Mouse (Mus musculus) brain, embryonic 18.5 days (tissue): ENCODE data around the gene Rrnad1.
"Not testable (repeated sequence)": the region's sequence is repeated elsewhere in the genome, so short reads cannot be mapped to it uniquely, and the experiment has no call there.

Source experiments
- DNase-seq: peaks from one replicate; pipeline ENCODE4 v3.0.0-alpha.2; 2012; ENCODE audit warnings: low read depth, low spot score

The Rrnad1 gene

DNA sequence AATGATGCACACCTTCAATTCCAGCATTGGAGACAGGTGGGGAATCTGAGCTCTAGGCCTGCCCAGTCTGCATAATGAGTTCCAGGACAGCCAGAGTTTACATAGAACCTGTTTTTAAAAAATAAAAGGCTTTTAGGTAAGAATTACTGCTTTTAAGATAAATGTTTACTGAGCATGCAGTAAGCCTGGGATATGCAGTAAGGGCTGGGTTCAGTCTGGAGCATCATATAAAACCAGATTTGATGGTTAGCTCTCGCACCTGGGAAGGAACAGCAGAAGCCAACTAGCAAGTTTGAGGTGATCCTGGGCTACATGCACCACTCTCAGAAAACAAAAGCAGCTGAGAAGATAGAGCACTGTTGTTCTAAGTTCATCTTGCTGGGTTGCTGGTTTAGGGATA is 12.0 kb downstream of the Rrnad1 start:
- no peak for DNase-seq

DNA sequence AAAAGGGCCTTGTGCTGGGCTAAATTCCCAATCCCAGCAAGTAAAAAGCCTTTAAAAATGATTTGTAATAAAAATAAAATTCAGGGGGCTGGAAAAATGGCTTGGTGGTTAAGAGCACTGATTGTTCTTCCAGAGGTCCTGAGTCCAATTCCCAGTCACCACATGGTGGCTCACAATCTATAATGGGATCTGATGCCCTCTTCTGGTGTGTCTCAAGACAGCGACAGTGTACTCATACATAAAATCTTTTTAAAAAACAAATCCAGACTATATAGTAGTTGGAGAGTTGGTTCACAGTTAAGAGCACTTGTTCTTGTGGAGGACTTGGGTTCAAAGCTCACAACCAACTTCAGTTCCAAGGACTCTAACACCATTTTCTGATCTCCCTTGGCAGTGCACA is 13.5 kb downstream of the Rrnad1 start:
- DNase-seq: no peak

GRCm38 (mm10) chr3:87913891-87914290 is 16.6 kb downstream of the Rrnad1 start:
- no peak for DNase-seq

GRCm38 (mm10) chr3:87913491-87913890 is 17.0 kb downstream of the Rrnad1 start:
- DNase-seq: no peak

GRCm38 (mm10) chr3:87910573-87911141 is 19.9 kb downstream of the Rrnad1 start:
- no peak for DNase-seq

DNA sequence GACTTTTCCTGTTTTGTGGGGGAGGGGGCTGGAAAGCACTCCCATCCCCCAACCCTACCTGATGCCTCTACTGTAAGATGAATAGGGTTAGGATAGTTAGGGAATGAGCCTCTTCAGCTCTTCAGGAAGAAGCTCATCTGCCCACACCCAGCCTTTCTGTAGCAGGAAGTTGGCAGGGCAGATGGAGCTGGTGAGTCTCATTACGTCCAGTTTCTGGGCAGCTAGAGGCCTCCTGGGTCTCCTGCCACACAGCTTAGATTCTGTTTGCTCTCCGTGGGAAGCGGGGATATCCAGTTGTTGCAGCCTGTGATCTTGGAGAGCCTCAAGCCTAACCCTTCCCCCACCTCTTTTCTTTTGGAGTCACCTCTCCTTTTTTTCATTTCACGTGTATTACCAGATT is 20.6 kb downstream of the Rrnad1 start:
- DNase-seq: no peak

- DNase-seq: no peak
Measured at GRCm38 (mm10) chr3:87909381-87909780, 21.1 kb downstream of the Rrnad1 start.

- no peak for DNase-seq
Measured at GRCm38 (mm10) chr3:87907906-87908305, 22.6 kb downstream of the Rrnad1 start.

- no peak for DNase-seq
Measured at GRCm38 (mm10) chr3:87906981-87907857, 23.3 kb downstream of the Rrnad1 start.

DNA sequence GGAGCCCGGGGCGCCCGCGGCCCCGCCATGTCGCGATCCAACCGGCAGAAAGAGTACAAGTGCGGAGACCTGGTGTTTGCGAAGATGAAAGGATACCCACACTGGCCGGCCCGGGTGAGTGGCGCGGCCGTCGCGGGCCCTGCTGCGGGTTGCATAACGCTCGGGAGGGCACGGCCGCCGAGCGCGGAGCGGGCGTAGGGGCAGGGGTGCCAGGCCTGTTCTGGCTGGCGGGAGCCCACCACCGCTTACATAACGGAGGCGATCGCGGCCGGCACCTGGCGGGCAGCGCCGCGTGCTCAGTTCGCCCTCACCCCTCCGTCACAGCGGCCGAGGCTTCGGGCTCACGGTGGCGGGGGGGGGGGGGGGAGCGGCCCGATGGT is 23.9 kb downstream of the Rrnad1 start:
- no peak for DNase-seq

DNA sequence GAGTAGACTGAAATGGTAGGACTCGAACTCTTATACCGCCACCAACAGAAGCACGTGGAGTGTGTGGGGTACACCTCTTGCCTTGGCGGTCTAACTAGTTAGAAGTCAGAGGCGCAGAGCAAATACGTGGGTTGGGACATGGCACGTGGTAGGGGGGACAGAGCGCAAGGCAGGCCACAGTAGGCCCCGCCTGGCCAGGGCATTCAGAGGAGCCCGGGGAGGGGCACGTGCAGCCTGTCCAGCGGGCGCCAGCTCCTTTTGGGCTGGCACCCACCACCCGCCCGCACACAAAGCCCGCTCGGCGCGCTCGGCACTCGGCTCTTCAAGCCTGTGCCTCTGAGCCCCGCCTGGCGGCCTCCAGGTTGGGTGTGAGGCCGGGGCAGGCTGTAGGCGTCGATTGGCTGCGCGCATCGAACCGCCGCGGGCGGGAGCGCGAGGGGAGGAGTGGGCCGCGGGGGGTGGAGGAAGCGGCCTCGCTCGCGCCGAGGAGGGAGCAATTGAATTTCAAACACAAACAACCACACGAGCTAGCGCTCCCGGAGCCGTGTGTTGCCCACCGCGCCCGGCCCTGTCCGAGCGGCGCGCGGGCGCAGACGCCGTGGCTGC is 24.5 kb downstream of the Rrnad1 start, which contains the start of gene Hdgf:
Hdgf (plus strand) TSS at position 442 of the 606 bp plus-strand sequence.
- peak; percentile 93 for DNase-seq

- no peak for DNase-seq
Measured at GRCm38 (mm10) chr3:87903821-87904220, 26.7 kb downstream of the Rrnad1 start.

GRCm38 (mm10) chr3:87901959-87902358 is 28.6 kb downstream of the Rrnad1 start:
- not testable (repeated sequence) for DNase-seq

GRCm38 (mm10) chr3:87901036-87901624 is 29.4 kb downstream of the Rrnad1 start:
- DNase-seq: no peak

- no peak for DNase-seq
Measured at GRCm38 (mm10) chr3:87899776-87900175, 30.7 kb downstream of the Rrnad1 start.

- DNase-seq: no peak
Measured at GRCm38 (mm10) chr3:87899266-87899665, 31.3 kb downstream of the Rrnad1 start.

DNA sequence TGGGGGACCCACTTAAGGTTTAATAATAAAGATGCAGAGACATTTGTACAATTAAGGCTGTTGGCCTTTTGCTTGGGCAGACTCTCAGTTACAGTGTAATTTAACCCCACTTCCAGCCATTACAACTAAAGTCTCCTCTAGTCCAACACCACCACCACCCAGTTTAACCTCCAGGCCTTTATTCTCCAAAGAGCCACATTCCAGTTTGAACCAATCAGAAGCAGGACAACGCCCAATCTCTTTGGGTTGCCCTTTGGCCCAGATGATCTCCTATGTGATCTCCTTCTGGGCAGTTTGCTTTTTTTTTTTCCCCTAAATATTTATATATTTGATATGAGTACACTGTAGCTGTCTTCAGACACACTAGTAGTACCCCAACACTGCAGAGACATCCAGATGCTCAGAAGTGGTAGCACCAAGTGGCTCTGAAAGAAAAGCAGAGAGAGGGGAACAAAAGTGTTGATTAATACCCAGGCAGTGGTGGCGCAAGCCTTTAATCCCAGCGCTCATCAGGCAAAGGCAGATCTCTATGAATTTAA is 37.1 kb downstream of the Rrnad1 start:
- DNase-seq: no peak

GRCm38 (mm10) chr3:87891481-87891880 is 39.0 kb downstream of the Rrnad1 start:
- no peak for DNase-seq

DNA sequence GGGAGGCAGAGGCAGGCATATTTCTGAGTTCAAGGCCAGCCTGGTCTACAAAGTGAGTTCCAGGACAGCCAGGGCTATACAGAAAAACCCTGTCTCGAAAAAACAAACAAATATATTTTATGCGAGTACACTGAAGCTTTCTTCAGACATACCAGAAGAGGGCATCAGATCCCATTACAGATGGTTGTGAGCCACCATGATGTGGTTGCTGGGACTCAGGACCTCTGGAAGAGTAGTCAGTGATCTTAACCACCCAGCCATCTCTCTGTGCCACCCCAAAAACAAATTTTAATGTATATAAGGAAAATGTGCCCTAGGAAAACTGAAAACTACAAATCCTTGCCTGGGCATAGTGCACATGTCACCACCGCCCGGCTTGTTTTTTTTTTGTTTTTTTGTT is 43.1 kb downstream of the Rrnad1 start:
- not testable (repeated sequence) for DNase-seq

DNA sequence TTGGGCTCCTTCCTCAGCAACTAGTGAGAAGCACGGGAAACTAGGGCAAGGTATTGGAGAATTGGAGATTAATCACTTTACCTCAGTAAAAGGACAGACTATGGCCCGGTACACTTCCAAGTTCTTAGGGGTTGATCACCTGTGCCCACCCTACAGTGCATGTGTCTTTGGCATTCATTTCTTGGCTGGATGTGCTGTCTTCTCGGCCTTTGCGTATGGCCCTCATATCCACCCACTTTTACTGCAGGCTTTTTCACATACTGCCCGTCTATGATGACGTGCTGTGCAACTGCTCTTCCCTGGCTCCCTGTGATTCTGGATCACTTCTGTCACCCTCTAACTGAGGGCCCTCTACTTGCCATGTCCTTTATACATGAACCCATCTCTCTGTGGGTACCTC is 44.1 kb downstream of the Rrnad1 start:
- DNase-seq: no peak

- DNase-seq: no peak
Measured at GRCm38 (mm10) chr3:87886004-87886365, 44.5 kb downstream of the Rrnad1 start.
